Mouse (Mus musculus): ENCODE data around the gene Kif13a. TPM values are rescaled to one million over a fixed set of nuclear protein-coding genes. Genes with fewer than 3 reads are reported as not detected.

Kif13a gene
- polyA plus RNA-seq, 1 experiment = not detected

DNA sequence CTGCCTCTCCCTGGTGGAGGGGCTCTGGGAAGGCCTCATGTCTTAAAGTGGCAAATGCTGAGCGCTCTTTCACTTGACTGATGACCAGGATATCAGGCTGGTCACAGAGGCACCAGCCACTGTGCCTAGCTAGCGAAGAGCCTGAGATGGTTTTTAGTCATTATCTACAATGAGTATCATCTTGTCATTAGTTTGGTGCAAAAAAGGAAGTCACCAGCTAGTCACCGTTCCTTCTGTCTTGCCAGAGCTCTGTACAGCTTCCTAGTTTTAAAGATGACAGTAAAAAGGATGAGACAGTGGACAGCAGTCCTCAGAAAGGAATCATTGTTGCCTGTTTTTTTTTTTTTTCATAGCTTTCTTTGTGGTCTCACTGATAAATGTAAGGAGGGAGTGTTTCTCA lies 90.4 kb downstream of the Kif13a start:
- no peak for TF ChIP-seq GATA1 (IDR thresholded peaks at IDR 0.05; ENCODE audit: low read length)

GRCm38 (mm10) chr13:46838551-46838950 lies 91.1 kb downstream of the Kif13a start:
- TF ChIP-seq GATA1 (IDR thresholded peaks at IDR 0.05; ENCODE audit: low read length) = no peak

DNA sequence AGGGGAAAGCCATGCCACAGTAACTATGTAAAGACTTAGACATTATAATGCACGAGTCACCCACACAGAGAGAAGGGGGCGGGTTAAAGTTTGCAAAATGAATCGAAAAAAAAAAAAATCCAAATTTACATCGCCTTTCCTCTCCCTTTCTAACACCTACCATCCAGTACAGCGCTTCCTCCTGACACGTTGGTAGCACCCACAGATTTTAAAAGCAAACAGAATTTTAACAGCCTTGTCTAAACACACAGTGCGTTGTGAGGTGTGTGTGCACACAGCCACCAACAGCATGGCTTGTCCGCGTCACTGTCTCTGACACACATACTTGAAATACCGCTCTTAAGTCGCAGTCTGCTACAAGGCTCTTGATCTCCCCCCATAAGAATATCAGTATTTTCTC lies 94.3 kb downstream of the Kif13a start:
- no peak for TF ChIP-seq GATA1 (IDR thresholded peaks at IDR 0.05; ENCODE audit: low read length)

- TF ChIP-seq GATA1 (IDR thresholded peaks at IDR 0.05; ENCODE audit: low read length) = no peak
Measured at GRCm38 (mm10) chr13:46834805-46835204, 94.9 kb downstream of the Kif13a start.

GRCm38 (mm10) chr13:46833586-46833985 lies 96.1 kb downstream of the Kif13a start:
- no peak for TF ChIP-seq GATA1 (IDR thresholded peaks at IDR 0.05; ENCODE audit: low read length)

- TF ChIP-seq GATA1 (IDR thresholded peaks at IDR 0.05; ENCODE audit: low read length) = no peak
Measured at GRCm38 (mm10) chr13:46832956-46833355, 96.7 kb downstream of the Kif13a start.

DNA sequence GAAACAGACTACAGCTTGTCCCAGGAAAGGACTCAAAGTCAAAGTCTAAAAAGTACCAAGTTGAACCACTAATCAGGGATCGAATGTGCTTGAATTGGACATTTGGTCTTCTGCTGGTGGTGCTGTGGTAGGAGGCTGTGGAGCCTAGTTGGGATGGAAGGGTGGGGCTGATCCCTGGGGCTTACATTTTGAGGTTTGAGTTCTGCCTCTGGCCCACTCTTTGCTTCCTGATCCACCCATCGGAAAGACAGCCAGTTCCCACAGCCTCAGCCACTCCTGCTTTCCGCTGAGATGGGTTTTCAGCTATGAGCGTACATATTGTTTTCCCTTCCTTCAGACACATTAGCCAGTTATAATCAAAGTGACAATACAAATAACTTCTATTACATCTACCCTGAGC lies 106.4 kb downstream of the Kif13a start:
- no peak for TF ChIP-seq GATA1 (IDR thresholded peaks at IDR 0.05; ENCODE audit: low read length)

GRCm38 (mm10) chr13:46822200-46822599 lies 107.5 kb downstream of the Kif13a start:
- TF ChIP-seq GATA1 (IDR thresholded peaks at IDR 0.05; ENCODE audit: low read length) = no peak

- no peak for TF ChIP-seq GATA1 (IDR thresholded peaks at IDR 0.05; ENCODE audit: low read length)
Measured at GRCm38 (mm10) chr13:46819729-46820223, 109.9 kb downstream of the Kif13a start.

- no peak for TF ChIP-seq GATA1 (IDR thresholded peaks at IDR 0.05; ENCODE audit: low read length)
Measured at GRCm38 (mm10) chr13:46819202-46819728, 110.4 kb downstream of the Kif13a start.

GRCm38 (mm10) chr13:46818374-46818773 lies 111.3 kb downstream of the Kif13a start:
- TF ChIP-seq GATA1 (IDR thresholded peaks at IDR 0.05; ENCODE audit: low read length) = no peak

DNA sequence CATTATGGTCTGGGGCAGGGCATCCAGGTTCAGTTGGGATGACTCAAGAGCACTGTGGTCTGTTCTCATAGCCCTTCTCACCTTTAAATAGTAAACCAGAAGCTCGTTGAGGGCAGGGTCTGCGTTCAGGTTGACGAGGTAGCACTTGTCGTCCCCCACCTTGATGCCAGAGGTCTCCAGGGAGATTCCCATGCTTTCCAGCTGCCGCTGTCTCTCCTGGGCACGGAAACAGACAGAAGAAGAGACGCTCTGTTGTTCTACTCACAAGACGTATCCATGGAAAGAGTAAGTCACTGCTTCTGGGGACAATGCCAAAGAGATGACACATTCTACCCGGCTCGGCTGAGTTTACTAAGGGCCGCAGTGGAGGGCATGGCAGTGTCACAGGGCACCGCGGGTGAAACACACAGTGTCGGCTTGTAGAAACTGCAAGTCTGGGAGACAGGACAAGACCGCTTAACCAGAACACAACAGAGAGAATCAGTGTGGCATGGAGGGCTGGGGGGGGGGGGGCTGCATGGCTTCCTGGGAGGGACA lies 117.0 kb downstream of the Kif13a start:
- TF ChIP-seq GATA1 (IDR thresholded peaks at IDR 0.05; ENCODE audit: low read length) = no peak

- TF ChIP-seq GATA1 (IDR thresholded peaks at IDR 0.05; ENCODE audit: low read length) = no peak
Measured at GRCm38 (mm10) chr13:46811696-46812095, 118.0 kb downstream of the Kif13a start.

DNA sequence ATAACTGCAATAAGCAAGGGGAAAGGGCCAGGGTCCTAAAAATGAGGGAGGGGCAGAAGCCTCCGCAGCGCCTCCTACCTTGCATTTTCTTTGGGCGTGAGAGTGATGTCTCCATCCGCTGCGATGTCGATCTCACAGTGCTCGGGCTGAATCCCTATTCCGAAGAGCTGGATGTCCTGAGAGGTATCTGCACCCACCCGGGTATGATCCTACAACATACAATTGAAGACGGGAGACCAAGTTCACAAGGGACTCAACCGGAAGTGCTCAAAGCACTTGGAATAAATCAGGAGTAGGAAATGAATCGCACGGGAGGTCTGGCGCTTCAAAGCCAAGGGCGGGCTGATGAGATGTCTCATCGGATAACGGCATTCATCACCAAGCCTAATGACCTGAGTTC lies 119.1 kb downstream of the Kif13a start:
- TF ChIP-seq GATA1 (IDR thresholded peaks at IDR 0.05; ENCODE audit: low read length) = no peak

GRCm38 (mm10) chr13:46810098-46810497 lies 119.6 kb downstream of the Kif13a start:
- TF ChIP-seq GATA1 (IDR thresholded peaks at IDR 0.05; ENCODE audit: low read length) = no peak

DNA sequence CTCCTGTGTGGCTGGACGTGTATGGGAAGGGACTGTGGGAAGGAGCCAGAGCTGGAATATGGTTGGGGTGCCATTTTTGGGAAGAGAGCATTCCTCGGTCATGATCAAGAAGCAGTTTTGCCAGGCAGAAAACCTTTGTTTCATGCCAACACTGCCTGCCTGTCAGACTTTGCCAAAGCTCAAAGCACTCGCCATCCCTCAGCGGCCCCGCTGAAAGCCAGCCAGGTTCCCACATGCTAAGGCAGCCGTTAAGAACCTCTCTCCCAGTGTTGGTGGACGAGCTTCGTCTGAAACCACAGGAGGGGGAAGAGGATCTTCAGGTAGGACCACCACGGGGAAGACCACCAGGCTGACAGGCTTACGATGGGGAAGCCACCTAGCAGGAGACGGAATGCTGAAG lies 121.8 kb downstream of the Kif13a start:
- no peak for TF ChIP-seq GATA1 (IDR thresholded peaks at IDR 0.05; ENCODE audit: low read length)

GRCm38 (mm10) chr13:46801196-46801595 lies 128.5 kb downstream of the Kif13a start:
- TF ChIP-seq GATA1 (IDR thresholded peaks at IDR 0.05; ENCODE audit: low read length) = no peak

DNA sequence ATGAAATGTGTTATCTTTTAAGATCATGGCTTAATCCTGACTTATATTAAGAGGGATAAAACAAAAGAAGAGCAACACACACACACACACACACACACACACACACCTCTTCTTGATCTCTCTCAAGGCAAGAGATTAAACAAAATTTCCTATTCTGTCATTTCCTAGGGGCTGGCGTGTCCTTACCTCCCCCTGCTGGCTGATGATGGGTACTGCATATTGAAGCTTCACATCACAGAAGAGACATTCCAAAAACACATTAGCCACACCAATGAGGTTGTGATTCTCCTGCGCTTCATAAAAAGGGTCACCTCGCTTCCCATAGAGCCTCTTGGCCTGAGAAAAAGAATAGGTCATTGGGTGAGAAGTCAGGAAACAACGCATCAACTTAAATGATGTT lies 131.5 kb downstream of the Kif13a start:
- no peak for TF ChIP-seq GATA1 (IDR thresholded peaks at IDR 0.05; ENCODE audit: low read length)
